Mouse (Mus musculus): ENCODE data around the gene Calcoco2.

Gene Calcoco2

GRCm38 (mm10) chr11:96080736-96081135, 31.0 kb downstream of the Calcoco2 start:
- no peak for DNase-seq (ENCODE audit: low spot score)

GRCm38 (mm10) chr11:96076221-96077105, 35.3 kb downstream of the Calcoco2 start:
- DNase-seq (ENCODE audit: low spot score) = no peak

GRCm38 (mm10) chr11:96075509-96076220, 36.1 kb downstream of the Calcoco2 start, which contains the start of gene Atp5g1:
Gene Atp5g1, minus strand, starts transcription at chr11:96075670.
- peak; percentile 93 for DNase-seq (ENCODE audit: low spot score)

- no peak for DNase-seq (ENCODE audit: low spot score)
Observed at GRCm38 (mm10) chr11:96075177-96075508, 36.6 kb downstream of the Calcoco2 start.

DNA sequence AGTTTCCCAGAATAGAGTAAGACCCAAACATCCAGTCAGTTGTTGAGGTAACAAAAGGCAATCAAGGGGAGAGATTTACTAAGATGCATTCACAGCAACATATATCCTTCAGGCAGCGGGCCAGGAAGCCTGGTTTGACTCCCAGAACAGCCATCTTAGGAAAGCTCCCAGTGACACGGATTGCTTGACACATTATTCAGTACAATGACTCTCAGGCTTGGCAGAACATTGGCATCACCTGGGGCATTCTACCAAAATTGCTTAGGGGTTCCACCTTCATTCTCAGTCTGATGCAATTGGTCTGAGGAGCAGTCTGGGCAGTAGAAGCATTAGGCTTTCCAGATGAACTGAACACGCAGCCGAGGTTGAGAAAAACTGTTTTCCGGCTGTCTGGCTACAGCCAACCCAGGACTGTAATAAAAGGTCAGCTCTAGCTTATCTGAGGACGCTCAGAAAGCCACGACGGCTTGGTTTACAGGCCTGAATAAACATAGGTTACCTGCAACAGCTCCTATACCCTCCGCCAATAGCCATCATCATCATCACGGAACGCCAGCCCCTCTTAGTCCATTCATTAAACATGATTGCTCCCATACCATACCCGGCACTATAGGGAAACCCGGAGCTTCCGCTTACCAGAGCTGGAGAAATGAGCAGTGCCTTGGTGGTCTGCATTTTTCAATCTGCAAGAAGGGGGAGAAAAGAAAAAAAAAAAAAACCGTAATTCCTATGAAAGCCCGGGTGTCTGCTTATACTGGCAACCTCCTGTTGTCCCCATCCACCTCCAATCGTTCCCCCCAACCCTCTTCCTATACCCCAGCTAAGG, 37.2 kb downstream of the Calcoco2 start:
- DNase-seq (ENCODE audit: low spot score) = no peak

GRCm38 (mm10) chr11:96073295-96073993, 38.3 kb downstream of the Calcoco2 start:
- no peak for DNase-seq (ENCODE audit: low spot score)

GRCm38 (mm10) chr11:96071013-96071412, 40.8 kb downstream of the Calcoco2 start:
- no peak for DNase-seq (ENCODE audit: low spot score)

GRCm38 (mm10) chr11:96070353-96070752, 41.4 kb downstream of the Calcoco2 start:
- no peak for DNase-seq (ENCODE audit: low spot score)

DNA sequence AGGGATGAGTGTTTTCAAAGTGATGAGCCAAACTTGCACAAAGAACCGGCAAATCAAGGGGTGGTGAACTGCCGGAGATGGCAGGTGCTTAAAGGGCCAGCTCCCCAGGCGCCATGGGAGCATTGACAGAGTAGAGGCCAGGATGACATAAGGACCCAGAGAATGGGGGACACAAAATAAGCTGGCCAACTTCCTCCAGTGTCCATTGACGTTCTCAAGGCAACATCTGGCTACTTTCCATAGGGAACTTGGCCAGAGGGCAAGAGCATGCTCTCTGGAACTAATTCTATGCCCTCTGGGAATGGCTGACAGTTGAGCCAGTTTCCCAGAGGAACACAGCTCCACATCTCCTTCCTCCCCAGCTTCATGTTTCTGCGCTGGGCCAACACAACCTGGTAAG, 43.5 kb downstream of the Calcoco2 start:
- DNase-seq (ENCODE audit: low spot score) = no peak

DNA sequence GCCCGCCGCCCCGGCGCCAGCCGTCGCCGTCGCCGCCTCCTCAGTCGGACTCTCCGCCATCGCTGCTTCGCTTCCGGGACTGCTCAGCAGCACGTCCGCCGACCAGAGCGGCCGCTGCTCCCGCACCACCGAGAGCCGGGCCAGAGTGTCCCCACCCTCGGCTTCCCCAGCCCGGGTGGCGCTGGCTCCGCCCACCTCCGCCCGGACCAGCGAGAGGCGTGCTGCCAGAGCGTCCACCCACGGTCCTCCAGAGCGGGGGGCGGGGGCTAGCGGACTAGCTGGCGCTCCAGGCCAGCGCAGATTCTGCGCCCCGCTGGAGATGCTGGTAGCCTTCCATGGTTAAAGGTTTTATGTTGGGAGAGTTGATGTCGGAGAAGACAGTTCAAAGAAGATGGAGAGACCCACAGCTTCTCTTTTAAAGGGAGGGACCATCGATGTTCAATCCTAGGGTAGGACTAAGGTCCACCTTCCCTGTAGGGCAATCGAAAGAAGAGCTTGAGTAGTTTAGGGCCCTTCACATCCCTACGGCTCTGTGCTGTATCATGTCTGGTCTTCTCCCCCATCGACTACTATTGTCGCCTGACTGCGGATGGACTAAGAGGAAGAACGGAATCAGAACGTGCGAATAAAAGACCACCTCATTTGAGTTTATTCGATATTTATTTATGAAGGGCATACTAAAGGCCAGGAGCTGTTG, 46.4 kb downstream of the Calcoco2 start, which contains the start of gene Ube2z:
Ube2z (minus strand) TSS at position 174 of the 697 bp plus-strand sequence.
- DNase-seq (ENCODE audit: low spot score) = peak; percentile 99

DNA sequence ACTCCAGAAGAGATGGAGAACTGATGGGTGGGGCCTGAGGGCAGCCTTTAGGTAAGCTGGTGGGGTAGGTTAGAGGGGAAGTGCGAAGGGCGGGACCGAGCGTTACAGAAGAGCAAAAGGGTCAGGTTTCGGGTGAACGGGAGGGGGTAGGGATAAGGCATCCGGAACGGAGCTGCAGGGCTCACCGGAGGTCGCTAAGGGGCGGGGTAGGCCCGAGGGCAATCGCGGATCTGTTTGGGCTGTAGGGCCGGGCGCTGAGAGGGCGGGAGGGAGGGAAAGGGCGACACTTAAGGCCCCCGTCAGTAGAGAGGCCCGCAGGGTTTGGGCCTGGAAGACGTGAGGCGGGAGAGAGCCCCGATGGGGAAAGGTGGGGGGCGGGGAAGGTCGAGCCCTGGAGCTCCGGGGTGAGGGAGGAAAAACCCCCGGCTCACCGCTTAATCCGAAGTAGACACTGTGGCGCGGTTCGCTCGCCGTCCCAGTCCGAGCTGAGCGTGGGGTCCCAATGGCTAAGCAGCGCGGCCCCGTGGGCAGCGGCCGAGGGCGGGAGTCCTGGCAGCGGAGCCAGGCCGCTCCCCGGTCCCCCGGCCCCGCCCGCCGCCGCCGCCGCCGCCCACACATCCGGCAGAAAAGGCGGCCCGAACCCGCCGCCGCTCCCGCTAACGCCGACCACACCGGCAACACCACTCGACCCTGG, 47.1 kb downstream of the Calcoco2 start:
- DNase-seq (ENCODE audit: low spot score) = no peak

DNA sequence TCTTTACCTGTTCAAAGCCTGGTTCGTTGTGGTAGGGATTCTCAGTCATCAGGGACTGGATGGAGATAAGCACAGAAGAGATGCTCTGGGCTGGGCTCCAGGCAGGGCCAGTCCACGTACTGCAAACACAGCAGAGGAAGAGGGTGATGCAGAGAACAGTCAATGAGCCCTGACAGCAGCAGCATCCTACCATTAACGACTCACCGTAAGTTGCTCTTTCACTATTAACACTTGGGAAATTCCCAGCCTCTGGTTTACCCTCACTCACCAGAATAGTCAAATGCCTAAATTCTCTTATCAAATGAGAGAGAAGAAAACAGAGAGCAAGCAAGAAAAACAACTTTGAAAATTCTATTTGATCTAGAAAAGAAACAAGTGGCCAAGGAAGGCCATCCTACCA, 53.5 kb downstream of the Calcoco2 start:
- DNase-seq (ENCODE audit: low spot score) = no peak

GRCm38 (mm10) chr11:96050854-96051253, 60.9 kb downstream of the Calcoco2 start:
- no peak for DNase-seq (ENCODE audit: low spot score)

DNA sequence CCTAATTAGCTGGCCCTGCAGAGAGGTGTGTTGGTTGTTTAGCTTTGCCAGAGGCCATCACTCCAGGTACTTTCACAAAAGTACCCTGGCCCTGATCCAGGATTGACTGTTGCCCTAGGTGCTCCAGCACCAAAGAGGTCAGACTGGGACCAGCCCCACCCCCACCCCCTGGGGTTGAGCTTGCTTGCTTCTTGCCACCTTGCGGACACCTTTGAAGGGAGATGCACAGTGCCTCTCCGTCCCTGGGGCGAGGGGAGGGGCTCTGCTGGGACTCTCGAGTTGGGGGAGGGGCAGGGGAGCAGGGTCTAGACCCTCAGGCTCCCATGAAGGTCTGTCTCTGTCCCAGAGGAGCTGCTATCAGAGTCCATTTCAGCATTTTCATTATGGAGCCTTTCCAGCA, 61.8 kb downstream of the Calcoco2 start:
- no peak for DNase-seq (ENCODE audit: low spot score)
